21 mouse cellular contexts compared by ENCODE assay signal in genomic region chr16:42466976-42467375, GRCm38 (mm10).
"Had no signal": no experiment of that assay in that cellular context is flagged by ENCODE, and none has a peak within 500 bp of the region (broad histone marks: within the 10 kb centered on the region; RNA-seq: fewer than 3 reads in every experiment).

No protein-coding gene starts in this region.

- H3K9ac ChIP-seq: kidney, embryonic 15.5 days; limb, embryonic 12.5 days; limb, embryonic 15.5 days; liver, embryonic 14.5 days; liver, postnatal 0 days; lung, embryonic 14.5 days; midbrain, embryonic 15.5 days; neural tube, embryonic 13.5 days; stomach, embryonic 15.5 days had no signal

- H3K4me2 ChIP-seq: kidney, embryonic 15.5 days; limb, embryonic 12.5 days; limb, embryonic 15.5 days; liver, embryonic 11.5 days; lung, embryonic 14.5 days; midbrain, embryonic 15.5 days; neural tube, embryonic 13.5 days; stomach, embryonic 15.5 days had no signal

- H3K27ac ChIP-seq: kidney, embryonic 15.5 days; limb, embryonic 12.5 days; limb, embryonic 15.5 days; liver, embryonic 14.5 days; macrophage; midbrain, embryonic 15.5 days; neural tube, embryonic 13.5 days; stomach, embryonic 15.5 days had no signal

- H3K4me3 ChIP-seq: kidney, embryonic 15.5 days; limb, embryonic 12.5 days; limb, embryonic 15.5 days; midbrain, embryonic 15.5 days; myocyte; neural tube, embryonic 13.5 days; stomach, embryonic 15.5 days had no signal

- H3K36me3 ChIP-seq: kidney, embryonic 15.5 days; limb, embryonic 12.5 days; limb, embryonic 15.5 days; midbrain, embryonic 15.5 days; neural tube, embryonic 13.5 days; stomach, embryonic 15.5 days had no signal

- H3K9me3 ChIP-seq: kidney, embryonic 15.5 days; limb, embryonic 12.5 days; limb, embryonic 15.5 days; midbrain, embryonic 15.5 days; neural tube, embryonic 13.5 days; stomach, embryonic 15.5 days had no signal

- H3K27me3 ChIP-seq: kidney, embryonic 15.5 days; limb, embryonic 12.5 days; limb, embryonic 15.5 days; midbrain, embryonic 15.5 days; neural tube, embryonic 13.5 days; stomach, embryonic 15.5 days had no signal

- ATAC-seq: liver, postnatal 0 days; lung, postnatal 0 days; midbrain, embryonic 15.5 days had no signal

- H3K4me1 ChIP-seq: kidney, embryonic 15.5 days; limb, embryonic 12.5 days; limb, embryonic 15.5 days; neural tube, embryonic 13.5 days; stomach, embryonic 15.5 days had no signal

- DNase-seq: kidney, adult 8-10 months; kidney, postnatal 10 days; kidney, postnatal 36 days; left cerebral cortex, postnatal 4 days; liver, postnatal 0 days; lung, embryonic 14.5 days; retina, postnatal 1 day; right cerebral cortex, postnatal 25 days; spleen, adult 18-20 months; thymus, postnatal 25 days had no signal
